Mouse (Mus musculus) cerebellum, adult 2 months (tissue): ENCODE results near the gene Wdr24.

Experiments used
- CTCF ChIP-seq: fragments of 200-500 bp; IDR thresholded peaks from 2 replicates; pipeline ENCODE4 v1.5.1; 2011; ENCODE audit warnings: low read depth, mild to moderate bottlenecking, control low read depth, low read length, moderate library complexity, borderline replicate concordance; ENCODE audit not compliant: insufficient read depth
- POLR2A ChIP-seq: fragments of 200-500 bp; IDR thresholded peaks from 2 replicates; pipeline ENCODE4 v1.6.1; 2011; ENCODE audit warnings: low read length, control low read depth, borderline replicate concordance; ENCODE audit not compliant: insufficient read depth

- TF ChIP-seq POLR2A = no peak
- no peak for TF ChIP-seq CTCF
These were observed 40.9 kb downstream of the Wdr24 start for GRCm38 (mm10) chr17:25864311-25864710.
